Mouse (Mus musculus): ENCODE measurements around the gene Bach2.

DNA sequence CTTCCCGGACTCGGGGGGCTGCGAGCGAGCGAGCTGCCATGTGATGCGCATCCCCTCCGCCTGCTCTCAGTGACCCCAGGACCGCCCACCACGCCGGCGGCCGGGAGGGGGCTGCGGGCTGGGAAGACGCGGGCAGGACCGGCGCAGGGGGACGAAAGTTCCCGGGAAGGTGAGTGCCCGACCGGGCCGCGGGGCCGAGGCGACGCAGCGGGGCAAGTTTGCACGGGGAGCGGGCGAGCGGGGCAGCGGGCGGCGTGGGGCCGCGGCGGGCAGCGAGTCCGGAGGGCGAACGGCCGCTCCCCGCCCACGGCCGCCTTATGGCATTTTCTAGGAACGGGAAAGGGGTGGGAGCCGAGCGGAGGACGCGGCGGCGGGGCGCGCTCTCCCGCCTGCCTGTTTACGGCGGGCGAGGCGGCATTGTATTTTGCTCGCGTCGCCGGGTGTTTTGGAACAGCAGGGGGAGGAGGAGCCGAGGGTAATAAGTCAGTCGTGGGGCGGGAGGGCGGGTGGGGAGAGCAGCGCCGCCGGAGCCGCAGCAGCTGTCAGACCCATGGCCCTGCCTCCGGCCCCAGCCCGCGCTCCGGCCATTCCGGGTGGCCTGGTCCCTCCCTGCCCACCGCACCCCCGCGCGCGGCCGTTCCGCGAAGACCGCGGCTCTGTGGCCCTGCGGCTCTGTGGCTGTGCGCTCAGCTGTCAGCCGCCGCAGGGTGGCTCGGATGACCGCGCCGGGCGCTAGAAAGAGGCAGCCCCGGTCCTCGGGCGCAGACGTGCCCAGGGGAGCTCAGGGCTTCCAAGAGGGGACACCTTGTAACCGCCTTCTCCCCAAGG, 531 bp downstream of the Bach2 start:
- TF ChIP-seq CTCF (conservative IDR thresholded peaks at IDR 0.05; ENCODE audit: low read length): no peak
- no peak for TF ChIP-seq NANOG (IDR thresholded peaks at IDR 0.05; ENCODE audit: borderline replicate concordance, low read length)

Data from E14TG2a.4 (cell line).